Comparison of ENCODE assay signal across 10 mouse cellular contexts in genomic region chr7:140956556-140956869, GRCm38 (mm10). TPM values are rescaled to one million over a fixed set of nuclear protein-coding genes. Genes with fewer than 3 reads are reported as not detected.
DNase-seq lines count a peak whose midpoint lies in the region; ATAC-seq and TF ChIP-seq lines count a peak whose summit lies in the region.
"Had no signal": no experiment of that assay in that cellular context is flagged by ENCODE, and none has a peak within 500 bp of the region (broad histone marks: within the 10 kb centered on the region; RNA-seq: fewer than 3 reads in every experiment).

No protein-coding gene starts in this region.

- no peak for DNase-seq in heart, postnatal 25 days (ENCODE audit: low spot score)
- no peak for DNase-seq in lung, postnatal 0 days (ENCODE audit: low spot score)
- no peak for DNase-seq in lung, postnatal 10 days
- DNase-seq in intestine, embryonic 14.5 days (ENCODE audit: low spot score): no peak
- DNase-seq in retina, embryonic 14.5 days (ENCODE audit: low spot score): no peak
- DNase-seq in natural killer cell, adult 2 months (ENCODE audit: low spot score in 2 of 2): no peak

- H3K27ac ChIP-seq in heart, embryonic 13.5 days (replicated peaks): peak overlapping the region; percentile 94
- peak overlapping the region; percentile 83 for H3K27ac ChIP-seq in lung, postnatal 0 days (ENCODE audit: low read length)
- peak overlapping the region; percentile 95 for H3K27ac ChIP-seq in intestine, embryonic 14.5 days (ENCODE audit: low read depth)
- peak overlapping the region; percentile 89 for H3K27ac ChIP-seq in small intestine, adult 2 months (ENCODE audit: insufficient read depth, low read depth, low read length)

- H3K9ac ChIP-seq in heart, embryonic 13.5 days: peak overlapping the region; percentile 66
- H3K9ac ChIP-seq in lung, postnatal 0 days (replicated peaks; ENCODE audit: low read depth): no peak overlapping the region
- 0 out of 2 replicates have a peak overlapping the region, but pooled peaks have one; percentile 1 for H3K9ac ChIP-seq in intestine, embryonic 14.5 days (ENCODE audit: low read length)

- ATAC-seq in heart, embryonic 13.5 days (ENCODE audit: extremely low read depth, insufficient number of reproducible peaks, low FRiP score, low TSS enrichment): no peak
- ATAC-seq in lung, postnatal 0 days: no peak
- no peak for ATAC-seq in intestine, embryonic 14.5 days (replicated peaks; ENCODE audit: low FRiP score, low TSS enrichment, low read depth)
- ATAC-seq: CD4-positive, CD25-positive, alpha-beta regulatory T cell, adult 4 months had no signal

- H3K27me3 ChIP-seq in heart, embryonic 13.5 days (replicated peaks): peaks cover 11% of the 10 kb centered on the region
- no peaks in the 10 kb centered on the region for H3K27me3 ChIP-seq in lung, postnatal 0 days (replicated peaks; ENCODE audit: insufficient read depth, low read length)
- H3K27me3 ChIP-seq in intestine, embryonic 14.5 days (replicated peaks; ENCODE audit: control insufficient read depth, insufficient read depth, low read length): no peaks in the 10 kb centered on the region
- no peaks in the 10 kb centered on the region for H3K27me3 ChIP-seq in small intestine, adult 2 months (ENCODE audit: control insufficient read depth, insufficient read depth, low read length)

- H3K4me3 ChIP-seq in heart, embryonic 13.5 days: no peak overlapping the region
- no peak overlapping the region for H3K4me3 ChIP-seq in lung, postnatal 0 days (ENCODE audit: low read depth, low read length)
- no peak overlapping the region for H3K4me3 ChIP-seq in intestine, embryonic 14.5 days (ENCODE audit: low read depth, low read length)
- H3K4me3 ChIP-seq in small intestine, adult 2 months (ENCODE audit: low read depth, low read length): no peak overlapping the region

- 0 out of 2 replicates have a peak, but pooled peaks cover 9% of the 10 kb centered on the region for H3K36me3 ChIP-seq in heart, embryonic 13.5 days
- H3K36me3 ChIP-seq in lung, postnatal 0 days (ENCODE audit: insufficient read depth, low read length): no peaks in the 10 kb centered on the region
- H3K36me3 ChIP-seq in intestine, embryonic 14.5 days (ENCODE audit: control insufficient read depth, insufficient read depth, low read length): 0 out of 2 replicates have a peak, but pooled peaks cover 4% of the 10 kb centered on the region
- H3K36me3 ChIP-seq in small intestine, adult 2 months (ENCODE audit: control insufficient read depth, insufficient read depth, low read length): 0 out of 2 replicates have a peak, but pooled peaks cover 3% of the 10 kb centered on the region

- WGBS in heart, embryonic 13.5 days: 37% methylated on average over 6 of the region's 6 CpGs
- WGBS in lung, postnatal 0 days: 30% methylated on average over 6 of the region's 6 CpGs
- WGBS in intestine, embryonic 14.5 days: 33% methylated on average over 6 of the region's 6 CpGs
- WGBS in small intestine, adult 2 months: 21% methylated on average over 6 of the region's 6 CpGs

- intact Hi-C loops in heart, postnatal 25 days (cut with DNase I): loop anchor here (5.0 kb wide), 1 partner anchor 216 kb away; the partner anchor contains the start of gene Rnh1

- H3K9me3 ChIP-seq in heart, embryonic 13.5 days: no peaks in the 10 kb centered on the region
- no peaks in the 10 kb centered on the region for H3K9me3 ChIP-seq in lung, postnatal 0 days (ENCODE audit: low read length)
- no peaks in the 10 kb centered on the region for H3K9me3 ChIP-seq in intestine, embryonic 14.5 days (ENCODE audit: control insufficient read depth, low read length)

- peaks cover 39% of the 10 kb centered on the region for H3K4me1 ChIP-seq in heart, embryonic 13.5 days
- peaks cover 3% of the 10 kb centered on the region; the same call in 1 of the 2 replicates for H3K4me1 ChIP-seq in lung, postnatal 0 days (ENCODE audit: insufficient read depth, low read depth, low read length)
- H3K4me1 ChIP-seq in intestine, embryonic 14.5 days (replicated peaks; ENCODE audit: control insufficient read depth, insufficient read depth, low read length): peaks cover 34% of the 10 kb centered on the region
- peaks cover 11% of the 10 kb centered on the region; the same call in 1 of the 2 replicates for H3K4me1 ChIP-seq in small intestine, adult 2 months (ENCODE audit: control insufficient read depth, insufficient read depth, insufficient read length, low read length)

- no peak for TF ChIP-seq POLR2A in small intestine, adult 2 months (IDR thresholded peaks at IDR 0.05; ENCODE audit: low read depth, low read length)

- TF ChIP-seq EP300 in lung, postnatal 0 days (IDR thresholded peaks at IDR 0.05): peak; percentile 93; the same call in 1 of the 2 replicates

- peak overlapping the region; percentile 75 for H3K4me2 ChIP-seq in heart, embryonic 13.5 days
- H3K4me2 ChIP-seq in lung, postnatal 0 days (replicated peaks; ENCODE audit: low read depth, low read length): no peak overlapping the region; the same call in 1 of the 2 replicates
- H3K4me2 ChIP-seq in intestine, embryonic 14.5 days (ENCODE audit: low read length): peak overlapping the region; percentile 74

- TF ChIP-seq CTCF in lung, postnatal 0 days (IDR thresholded peaks at IDR 0.05): peak; percentile 29; the same call in 1 of the 2 replicates
- no peak for TF ChIP-seq CTCF in small intestine, adult 2 months (IDR thresholded peaks at IDR 0.05; ENCODE audit: extremely low read depth, insufficient read length, insufficient replicate concordance, low read depth, low read length)

RNA-seq across cellular contexts. Expression of gene Ifitm2, which starts 0.7 kb away (rescaled TPM):
- 505 and 535 TPM in 2 replicates for polyA plus RNA-seq in heart, embryonic 13.5 days (2015; fragmentation: Nextera tagmentation; extraction: Ambion mirVana)
- total RNA-seq in heart, postnatal 25 days (2021): 100 to 1,000 TPM in 1 of 2 experiments, 10 to 100 TPM in 1; 96.7 to 116 TPM
- 1,373 and 1,710 TPM in 2 replicates for polyA plus RNA-seq in lung, postnatal 0 days (2015; fragmentation: Nextera tagmentation; extraction: Ambion mirVana)
- polyA plus RNA-seq in intestine, embryonic 14.5 days (2014; fragmentation: Nextera tagmentation; extraction: Ambion mirVana): 1,598 and 1,676 TPM in 2 replicates
- 263 and 363 TPM in 2 replicates for polyA plus RNA-seq in small intestine, adult 2 months (2012; rRNA removed)

RNA-seq across cellular contexts. Expression of gene Gm45717, which starts 0.8 kb away (rescaled TPM):
- polyA plus RNA-seq in heart, embryonic 13.5 days (2015; fragmentation: Nextera tagmentation; extraction: Ambion mirVana): not detected in 2 replicates
- not detected for total RNA-seq in heart, postnatal 25 days (2021)
- 0.31 TPM in 1 of 2 replicates, not detected in the other for polyA plus RNA-seq in lung, postnatal 0 days (2015; fragmentation: Nextera tagmentation; extraction: Ambion mirVana)
- 0.81 TPM in 1 of 2 replicates, not detected in the other for polyA plus RNA-seq in intestine, embryonic 14.5 days (2014; fragmentation: Nextera tagmentation; extraction: Ambion mirVana)
- polyA plus RNA-seq in small intestine, adult 2 months (2012; rRNA removed): 1.1 TPM in 1 of 2 replicates, not detected in the other
- polyA plus RNA-seq: brain, embryonic 14.5 days had no signal

RNA-seq across cellular contexts. Expression of gene Ifitm5, which starts 6.4 kb away (rescaled TPM):
- 1.2 TPM in 2 replicates for polyA plus RNA-seq in heart, embryonic 13.5 days (2015; fragmentation: Nextera tagmentation; extraction: Ambion mirVana)
- under 1 TPM; 0.47 to 0.59 TPM for total RNA-seq in heart, postnatal 25 days (2021)
- 1.6 and 1.8 TPM in 2 replicates for polyA plus RNA-seq in lung, postnatal 0 days (2015; fragmentation: Nextera tagmentation; extraction: Ambion mirVana)
- polyA plus RNA-seq in intestine, embryonic 14.5 days (2014; fragmentation: Nextera tagmentation; extraction: Ambion mirVana): 0.94 and 2.3 TPM in 2 replicates
- polyA plus RNA-seq in small intestine, adult 2 months (2012; rRNA removed): 0.56 and 0.87 TPM in 2 replicates
- polyA plus RNA-seq: CD4-positive, CD25-positive, alpha-beta regulatory T cell, adult 4 months had no signal

RNA-seq across cellular contexts. Expression of gene Ifitm1, which starts 10.5 kb away (rescaled TPM):
- 9.7 and 15.9 TPM in 2 replicates for polyA plus RNA-seq in heart, embryonic 13.5 days (2015; fragmentation: Nextera tagmentation; extraction: Ambion mirVana)
- 1 to 10 TPM; 1.6 to 2.8 TPM for total RNA-seq in heart, postnatal 25 days (2021)
- 402 and 510 TPM in 2 replicates for polyA plus RNA-seq in lung, postnatal 0 days (2015; fragmentation: Nextera tagmentation; extraction: Ambion mirVana)
- polyA plus RNA-seq in intestine, embryonic 14.5 days (2014; fragmentation: Nextera tagmentation; extraction: Ambion mirVana): 198 and 221 TPM in 2 replicates
- polyA plus RNA-seq in small intestine, adult 2 months (2012; rRNA removed): 107 and 120 TPM in 2 replicates
- polyA plus RNA-seq: CD4-positive, CD25-positive, alpha-beta regulatory T cell, adult 4 months had no signal

RNA-seq across cellular contexts. Expression of gene Pgghg, which starts 15.3 kb away (rescaled TPM):
- polyA plus RNA-seq in heart, embryonic 13.5 days (2015; fragmentation: Nextera tagmentation; extraction: Ambion mirVana): 13.1 and 13.8 TPM in 2 replicates
- 1 to 10 TPM; 4.6 to 5.2 TPM for total RNA-seq in heart, postnatal 25 days (2021)
- polyA plus RNA-seq in lung, postnatal 0 days (2015; fragmentation: Nextera tagmentation; extraction: Ambion mirVana): 12.7 and 14.4 TPM in 2 replicates
- 26.9 and 29.2 TPM in 2 replicates for polyA plus RNA-seq in intestine, embryonic 14.5 days (2014; fragmentation: Nextera tagmentation; extraction: Ambion mirVana)
- 10.8 and 15.1 TPM in 2 replicates for polyA plus RNA-seq in small intestine, adult 2 months (2012; rRNA removed)
